Mouse (Mus musculus) limb, embryonic 11.5 days (tissue): ENCODE measurements around the gene Srrt. TPM values are rescaled to one million over a fixed set of nuclear protein-coding genes. Genes with fewer than 3 reads are reported as not detected.

ENCODE experiments used
- ATAC-seq: fragments of 200-750 bp; cut with Nextera tagmentation; 2 replicates; pipeline ENCODE4 v1.8.0; 2017; ENCODE audit warnings: low read depth; ENCODE audit not compliant: insufficient number of reproducible peaks, low FRiP score, low TSS enrichment
- DNase-seq: peaks from one replicate; pipeline ENCODE4 v3.0.0-alpha.2; 2015; ENCODE audit warnings: low spot score
- H3K27ac ChIP-seq: fragments of 300-500 bp; sonication (generic); replicated peaks from 2 replicates; pipeline ENCODE4 v1.5.1; 2014; ENCODE audit warnings: low read depth, mild to moderate bottlenecking, low read length
- H3K27me3 ChIP-seq: fragments of 300-500 bp; sonication (generic); 2 replicates; pipeline ENCODE4 v1.6.1; 2014; ENCODE audit warnings: mild to moderate bottlenecking, low read length, mixed read lengths; ENCODE audit not compliant: control insufficient read depth, insufficient read depth
- H3K36me3 ChIP-seq: fragments of 300-500 bp; sonication (generic); 2 replicates; pipeline ENCODE4 v1.6.1; 2014; ENCODE audit warnings: mild to moderate bottlenecking, low read length, moderate library complexity, mixed read lengths; ENCODE audit not compliant: control insufficient read depth, insufficient read depth
- H3K4me1 ChIP-seq: fragments of 300-500 bp; sonication (generic); 2 replicates; pipeline ENCODE4 v1.6.1; 2014; ENCODE audit warnings: low read length, mixed read lengths; ENCODE audit not compliant: control insufficient read depth, insufficient read depth
- H3K4me2 ChIP-seq: fragments of 300-500 bp; sonication (generic); 2 replicates; pipeline ENCODE4 v1.6.1; 2014; ENCODE audit warnings: low read depth, mild to moderate bottlenecking, moderate library complexity; ENCODE audit not compliant: severe bottlenecking
- H3K4me3 ChIP-seq: fragments of 300-500 bp; sonication (generic); 2 replicates; pipeline ENCODE4 v1.5.1; 2014; ENCODE audit warnings: low read depth, low read length
- H3K9ac ChIP-seq: fragments of 300-500 bp; sonication (generic); 2 replicates; pipeline ENCODE4 v1.6.1; 2014; ENCODE audit warnings: mild to moderate bottlenecking, low read length
- H3K9me3 ChIP-seq: fragments of 300-500 bp; sonication (generic); 2 replicates; pipeline ENCODE4 v1.6.1; 2016; ENCODE audit warnings: low read length; ENCODE audit not compliant: control insufficient read depth
- WGBS: fragments of 180-500 bp; shearing (Covaris S2); extraction: QIAGEN DNeasy Blood & Tissue Kit; methylation state at CpG from one replicate; pipeline ENCODE4 v1.1.7; 2014; 5-methylcytosine and 5-hydroxymethylcytosine counted together
- polyA plus RNA-seq: library from polyadenylated mRNA; unstranded; fragments of >200 nt; fragmentation: Nextera tagmentation; extraction: Ambion mirVana; gene quantifications from 2 replicates; pipeline ENCODE4 v1.2.1, GENCODE M21; 2014

Srrt gene
- polyA plus RNA-seq, 1 experiment from 2014 or later = 175 TPM

GRCm38 (mm10) chr5:137290677-137291076 is 16.8 kb downstream of the Srrt start:
- DNase-seq = peak; percentile 69
- H3K27ac ChIP-seq = no peak overlapping the region
- no peak overlapping the region for H3K4me2 ChIP-seq
- no peak overlapping the region; the same call in 1 of the 2 replicates for H3K9ac ChIP-seq
- no peaks in the 10 kb centered on the region for H3K9me3 ChIP-seq
- peaks cover 51% of the 10 kb centered on the region for H3K27me3 ChIP-seq
- WGBS = 23% methylated on average over 15 of the region's 15 CpGs
- H3K36me3 ChIP-seq = peaks cover 5% of the 10 kb centered on the region; the same call in 1 of the 2 replicates
- no peak for ATAC-seq
- H3K4me1 ChIP-seq = peaks cover 28% of the 10 kb centered on the region
- no peak overlapping the region for H3K4me3 ChIP-seq

- 0 out of 2 replicates have a peak overlapping the region, but pooled peaks have one; percentile 30 for H3K4me3 ChIP-seq
- peaks cover 51% of the 10 kb centered on the region for H3K27me3 ChIP-seq
- H3K9ac ChIP-seq = no peak overlapping the region
- H3K4me1 ChIP-seq = peaks cover 22% of the 10 kb centered on the region
- H3K4me2 ChIP-seq = peak overlapping the region; percentile 2; the same call in 1 of the 2 replicates
- 48% methylated on average over 13 of the region's 13 CpGs for WGBS
- ATAC-seq (no peak), DNase-seq (no peak)
- no peaks in the 10 kb centered on the region for H3K9me3 ChIP-seq
- H3K36me3 ChIP-seq = no peaks in the 10 kb centered on the region
- no peak overlapping the region for H3K27ac ChIP-seq
These were observed 17.7 kb downstream of the Srrt start for GRCm38 (mm10) chr5:137289591-137290365.

- peak overlapping the region; percentile 30; the same call in 1 of the 2 replicates for H3K4me3 ChIP-seq
- DNase-seq (peak; percentile 60), ATAC-seq (no peak)
- peaks cover 51% of the 10 kb centered on the region for H3K27me3 ChIP-seq
- peaks cover 20% of the 10 kb centered on the region for H3K4me1 ChIP-seq
- WGBS = 1% methylated on average over 25 of the region's 25 CpGs
- H3K27ac ChIP-seq = no peak overlapping the region
- H3K36me3 ChIP-seq = no peaks in the 10 kb centered on the region
- H3K9ac ChIP-seq = no peak overlapping the region
- no peaks in the 10 kb centered on the region for H3K9me3 ChIP-seq
- peak overlapping the region; percentile 34 for H3K4me2 ChIP-seq
These were observed 18.4 kb downstream of the Srrt start for GRCm38 (mm10) chr5:137288999-137289470.

GRCm38 (mm10) chr5:137287953-137288743 is 19.3 kb downstream of the Srrt start:
- Histone ChIP-seq H3K4me1 (peaks cover 18% of the 10 kb centered on the region), H3K9ac (peak overlapping the region; percentile 8), H3K36me3 (no peaks in the 10 kb centered on the region), H3K4me3 (peak overlapping the region; percentile 30), H3K27ac (no peak overlapping the region), H3K9me3 (no peaks in the 10 kb centered on the region), H3K4me2 (peak overlapping the region; percentile 47), H3K27me3 (peaks cover 51% of the 10 kb centered on the region)
- under 1% methylated on average over 62 of the region's 65 CpGs for WGBS
- ATAC-seq (peak; percentile 23; the same call in 1 of the 2 replicates), DNase-seq (peak; percentile 48)

- H3K27ac ChIP-seq = no peak within 1 kb of the TSS
- peak; percentile 32; the same call in 1 of the 2 replicates for ATAC-seq
- WGBS = 1% methylated on average over 40 of the region's 40 CpGs
These were observed 20.2 kb downstream of the Srrt start, which contains the start of gene Ache for GRCm38 (mm10) chr5:137287032-137287952. Ache (plus strand) TSS chr5:137287519.

GRCm38 (mm10) chr5:137286655-137287031 is 20.8 kb downstream of the Srrt start:
- 1% methylated on average over 13 of the region's 16 CpGs for WGBS
- Histone ChIP-seq H3K27me3 (peaks cover 41% of the 10 kb centered on the region), H3K9ac (no peak overlapping the region), H3K27ac (no peak overlapping the region), H3K9me3 (no peaks in the 10 kb centered on the region), H3K36me3 (no peaks in the 10 kb centered on the region), H3K4me1 (peaks cover 16% of the 10 kb centered on the region), H3K4me2 (peak overlapping the region; percentile 67), H3K4me3 (peak overlapping the region; percentile 28)
- DNase-seq (peak; percentile 90), ATAC-seq (0 out of 2 replicates have a peak, but pooled peaks have one; percentile 35)

More at GRCm38 (mm10) chr5:137287032-137287952, 20.2 kb downstream of the Srrt start, which contains the start of gene Ache:
- H3K4me2 ChIP-seq = peak within 1 kb of the TSS; percentile 67
- peaks cover 16% of the 10 kb centered on the region for H3K4me1 ChIP-seq
- no peaks in the 10 kb centered on the region for H3K9me3 ChIP-seq
- H3K4me3 ChIP-seq = peak within 1 kb of the TSS; percentile 30
- peaks cover 47% of the 10 kb centered on the region for H3K27me3 ChIP-seq
- H3K36me3 ChIP-seq = no peaks in the 10 kb centered on the region
- peak; percentile 63 for DNase-seq
- peak within 1 kb of the TSS; percentile 8 for H3K9ac ChIP-seq

- H3K9ac ChIP-seq = no peak overlapping the region
- H3K27me3 ChIP-seq = peaks cover 39% of the 10 kb centered on the region
- 53% methylated on average over 7 of the region's 7 CpGs for WGBS
- no peak overlapping the region for H3K4me2 ChIP-seq
- H3K9me3 ChIP-seq = no peaks in the 10 kb centered on the region
- no peak overlapping the region for H3K4me3 ChIP-seq
- no peaks in the 10 kb centered on the region for H3K36me3 ChIP-seq
- H3K27ac ChIP-seq = no peak overlapping the region
- ATAC-seq = no peak
- no peak for DNase-seq
- peaks cover 16% of the 10 kb centered on the region for H3K4me1 ChIP-seq
These were observed 21.5 kb downstream of the Srrt start for GRCm38 (mm10) chr5:137285986-137286385.
